Mouse (Mus musculus) spleen, postnatal 4 days (tissue): ENCODE measurements around the gene Fbxl18.
A peak's percentile ranks its signal among the peaks of the same experiment; 100 is the strongest.

Source experiments
- DNase-seq, 2 experiments: peaks; one replicate each; pipeline ENCODE4 v3.0.0; 2022; ENCODE audit warnings: low spot score in 2 of 2

Fbxl18 gene

GRCm38 (mm10) chr5:142894918-142895613, at the start of gene Fbxl18:
Fbxl18 (minus strand) TSS chr5:142895421.
- peak; percentile 89 to 94 for DNase-seq

GRCm38 (mm10) chr5:142940393-142940792, 45.2 kb upstream of the Fbxl18 start:
- DNase-seq: no peak

GRCm38 (mm10) chr5:142937956-142938727, 42.9 kb upstream of the Fbxl18 start:
- peak; percentile 69 to 75 for DNase-seq

GRCm38 (mm10) chr5:142936336-142936719, 41.1 kb upstream of the Fbxl18 start:
- DNase-seq: peak; percentile 85 to 97

GRCm38 (mm10) chr5:142935642-142936335, 40.6 kb upstream of the Fbxl18 start:
- DNase-seq: peak; percentile 78 to 85

- DNase-seq: no peak
Observed at GRCm38 (mm10) chr5:142932731-142933130, 37.5 kb upstream of the Fbxl18 start.

GRCm38 (mm10) chr5:142932084-142932685, 37.0 kb upstream of the Fbxl18 start:
- DNase-seq: peak; percentile 86 to 92

- no peak for DNase-seq
Observed at GRCm38 (mm10) chr5:142931241-142931745, 36.1 kb upstream of the Fbxl18 start.

- DNase-seq: no peak
Observed at GRCm38 (mm10) chr5:142929400-142929752, 34.2 kb upstream of the Fbxl18 start.

GRCm38 (mm10) chr5:142928749-142929399, 33.7 kb upstream of the Fbxl18 start:
- DNase-seq: peak; percentile 82 to 91

GRCm38 (mm10) chr5:142927341-142927930, 32.2 kb upstream of the Fbxl18 start:
- no peak for DNase-seq

GRCm38 (mm10) chr5:142926940-142927228, 31.7 kb upstream of the Fbxl18 start:
- DNase-seq: no peak

- DNase-seq: peak in 1 of 2 experiments; percentile 47
Observed at GRCm38 (mm10) chr5:142926204-142926939, 31.2 kb upstream of the Fbxl18 start.

GRCm38 (mm10) chr5:142924336-142924959, 29.2 kb upstream of the Fbxl18 start:
- DNase-seq: no peak

GRCm38 (mm10) chr5:142923781-142924180, 28.6 kb upstream of the Fbxl18 start:
- DNase-seq: no peak

GRCm38 (mm10) chr5:142922251-142922650, 27.0 kb upstream of the Fbxl18 start:
- DNase-seq: no peak

GRCm38 (mm10) chr5:142921074-142921459, 25.8 kb upstream of the Fbxl18 start:
- no peak for DNase-seq

GRCm38 (mm10) chr5:142920311-142921073, 25.3 kb upstream of the Fbxl18 start:
- DNase-seq: peak; percentile 90 to 92

- peak in 1 of 2 experiments; percentile 57 for DNase-seq
Observed at GRCm38 (mm10) chr5:142917402-142917801, 22.2 kb upstream of the Fbxl18 start.
